Mouse (Mus musculus): ENCODE measurements around the gene Rtl8b. TPM values are rescaled to one million over a fixed set of nuclear protein-coding genes. Genes with fewer than 3 reads are reported as not detected.
"Not testable (repeated sequence)": the region's sequence is repeated elsewhere in the genome, so short reads cannot be mapped to it uniquely, and the experiment has no call there.

Rtl8b gene
- polyA plus RNA-seq (2016; fragmentation: Nextera tagmentation; extraction: Ambion mirVana) = 114 and 123 TPM in 2 replicates

GRCm38 (mm10) chrX:53670294-53670693 lies at the start of gene Rtl8b:
Rtl8b (minus strand) TSS chrX:53670408.
- no peak within 1 kb of the TSS for H3K27ac ChIP-seq
- no peaks in the 10 kb centered on the region for H3K9me3 ChIP-seq
- 0 out of 2 replicates have a peak within 1 kb of the TSS, but pooled peaks have one; percentile 11 for H3K4me3 ChIP-seq
- no peaks in the 10 kb centered on the region for H3K27me3 ChIP-seq (replicated peaks)
- H3K4me1 ChIP-seq = no peaks in the 10 kb centered on the region
- peak; percentile 94 for ATAC-seq (ENCODE audit: low FRiP score, low read depth)
- 20% methylated on average over 13 of the region's 15 CpGs for WGBS
- H3K36me3 ChIP-seq = no peaks in the 10 kb centered on the region
- no peak within 1 kb of the TSS for H3K9ac ChIP-seq
- peak within 1 kb of the TSS; percentile 45 for H3K4me2 ChIP-seq (replicated peaks)

- Histone ChIP-seq H3K9ac (0 out of 2 replicates have a peak overlapping the region, but pooled peaks have one; percentile 51), H3K9me3 (no peaks in the 10 kb centered on the region), H3K4me1 (no peaks in the 10 kb centered on the region), H3K27ac (no peak overlapping the region), H3K27me3 (replicated peaks) (no peaks in the 10 kb centered on the region), H3K36me3 (no peaks in the 10 kb centered on the region), H3K4me3 (peak overlapping the region; percentile 23), H3K4me2 (replicated peaks) (peak overlapping the region; percentile 58)
- peak; percentile 87 for ATAC-seq (ENCODE audit: low FRiP score, low read depth)
- WGBS = 17% methylated on average over 49 of the region's 49 CpGs
Measured at GRCm38 (mm10) chrX:53716323-53717182, 46.3 kb upstream of the Rtl8b start.

GRCm38 (mm10) chrX:53715942-53716322 lies 45.7 kb upstream of the Rtl8b start:
- 53% methylated on average over 2 of the region's 2 CpGs for WGBS
- ATAC-seq (ENCODE audit: low FRiP score, low read depth) = peak; percentile 45; the same call in 1 of the 2 replicates
- Histone ChIP-seq H3K36me3 (no peaks in the 10 kb centered on the region), H3K4me3 (peak overlapping the region; percentile 23; the same call in 1 of the 2 replicates), H3K9me3 (no peaks in the 10 kb centered on the region), H3K27ac (no peak overlapping the region), H3K27me3 (replicated peaks) (no peaks in the 10 kb centered on the region), H3K9ac (no peak overlapping the region), H3K4me1 (no peaks in the 10 kb centered on the region), H3K4me2 (replicated peaks) (peak overlapping the region; percentile 58)

GRCm38 (mm10) chrX:53702673-53703072 lies 32.5 kb upstream of the Rtl8b start:
- Histone ChIP-seq H3K27me3 (replicated peaks) (no peaks in the 10 kb centered on the region), H3K36me3 (no peaks in the 10 kb centered on the region)
- ATAC-seq (ENCODE audit: low FRiP score, low read depth) = no peak

GRCm38 (mm10) chrX:53699225-53699624 lies 29.0 kb upstream of the Rtl8b start:
- H3K36me3 ChIP-seq = no peaks in the 10 kb centered on the region
- ATAC-seq (ENCODE audit: low FRiP score, low read depth) = no peak
- WGBS = 89% methylated on average over 2 of the region's 2 CpGs

More at GRCm38 (mm10) chrX:53702673-53703072, 32.5 kb upstream of the Rtl8b start:
- H3K27ac ChIP-seq = no peak overlapping the region
- H3K4me1 ChIP-seq = no peaks in the 10 kb centered on the region
- H3K4me2 ChIP-seq (replicated peaks) = no peak overlapping the region
- no peak overlapping the region for H3K9ac ChIP-seq
- WGBS = 70% methylated on average over 3 of the region's 3 CpGs
- H3K9me3 ChIP-seq = no peaks in the 10 kb centered on the region
- no peak overlapping the region for H3K4me3 ChIP-seq

DNA sequence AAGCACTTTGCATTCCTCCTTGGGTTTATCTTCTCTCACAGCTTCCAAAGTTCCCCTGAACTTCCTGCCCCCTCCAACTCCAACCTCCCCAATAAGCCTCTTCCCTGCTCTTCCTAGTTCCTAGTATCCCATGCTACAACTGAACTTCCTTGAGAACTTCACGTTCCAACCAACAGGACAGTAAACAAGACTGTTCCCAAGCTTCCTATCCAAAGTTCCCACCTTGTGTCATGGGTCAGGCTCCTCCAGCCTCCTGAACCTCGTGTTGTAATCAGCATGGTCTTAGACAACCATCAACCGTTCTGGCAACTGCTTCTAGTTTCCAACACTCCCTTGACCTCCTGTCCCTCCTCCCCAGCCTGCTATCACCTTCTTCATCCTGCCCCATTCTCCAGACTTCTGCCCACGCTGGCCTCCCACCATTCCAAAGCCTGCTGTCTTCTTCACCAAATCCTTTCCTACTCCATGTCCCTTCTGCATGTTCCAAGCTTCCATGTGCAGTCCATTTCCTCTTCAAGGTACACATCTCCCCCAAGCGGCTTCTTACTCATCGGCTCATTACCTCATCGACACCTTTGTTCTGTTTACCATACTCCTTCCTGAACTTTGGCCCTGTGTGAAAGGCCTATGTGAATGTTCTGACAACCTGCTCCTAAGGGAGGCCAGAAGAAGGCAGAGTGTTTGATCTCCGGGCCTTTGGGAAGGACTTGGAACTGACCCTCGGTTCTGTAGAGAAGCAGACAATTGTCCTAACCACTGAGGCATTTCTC lies 24.0 kb upstream of the Rtl8b start:
- 82% methylated on average over 9 of the region's 9 CpGs for WGBS
- ATAC-seq (ENCODE audit: low FRiP score, low read depth) = no peak
- H3K9me3 ChIP-seq = no peaks in the 10 kb centered on the region
- no peak overlapping the region for H3K4me3 ChIP-seq
- H3K4me1 ChIP-seq = no peaks in the 10 kb centered on the region
- no peak overlapping the region for H3K4me2 ChIP-seq (replicated peaks)
- H3K9ac ChIP-seq = no peak overlapping the region
- no peaks in the 10 kb centered on the region for H3K36me3 ChIP-seq
- H3K27me3 ChIP-seq (replicated peaks) = no peaks in the 10 kb centered on the region
- H3K27ac ChIP-seq = no peak overlapping the region

More at GRCm38 (mm10) chrX:53699225-53699624, 29.0 kb upstream of the Rtl8b start:
- Histone ChIP-seq H3K27me3 (replicated peaks) (no peaks in the 10 kb centered on the region), H3K9me3 (no peaks in the 10 kb centered on the region), H3K27ac (no peak overlapping the region), H3K4me3 (no peak overlapping the region), H3K4me2 (replicated peaks) (no peak overlapping the region), H3K4me1 (no peaks in the 10 kb centered on the region), H3K9ac (no peak overlapping the region)

DNA sequence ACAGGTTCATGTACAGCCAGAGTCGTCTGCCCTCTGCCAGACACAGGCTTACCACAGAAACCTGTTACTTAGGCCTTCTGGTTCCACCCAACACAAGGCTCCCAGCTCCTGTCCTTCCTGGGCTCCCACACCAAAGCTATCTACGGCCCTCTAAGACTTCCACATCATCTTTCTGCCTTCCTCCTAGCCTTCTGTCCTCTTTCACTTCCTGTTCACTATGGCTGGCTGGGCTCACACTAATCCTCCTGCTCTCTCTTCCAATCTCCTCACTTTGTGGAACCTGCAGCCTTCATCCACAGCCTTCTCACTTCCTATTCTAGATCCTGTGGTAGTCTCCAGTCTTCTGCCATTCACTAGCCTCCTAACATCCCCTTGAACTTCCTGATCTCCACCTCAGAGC lies 22.9 kb upstream of the Rtl8b start:
- Histone ChIP-seq H3K27ac (no peak overlapping the region), H3K9ac (no peak overlapping the region), H3K36me3 (no peaks in the 10 kb centered on the region), H3K4me1 (no peaks in the 10 kb centered on the region), H3K9me3 (no peaks in the 10 kb centered on the region), H3K4me2 (replicated peaks) (no peak overlapping the region), H3K27me3 (replicated peaks) (no peaks in the 10 kb centered on the region), H3K4me3 (no peak overlapping the region)
- WGBS = 71% methylated on average over 2 of the region's 2 CpGs
- ATAC-seq (ENCODE audit: low FRiP score, low read depth) = no peak

DNA sequence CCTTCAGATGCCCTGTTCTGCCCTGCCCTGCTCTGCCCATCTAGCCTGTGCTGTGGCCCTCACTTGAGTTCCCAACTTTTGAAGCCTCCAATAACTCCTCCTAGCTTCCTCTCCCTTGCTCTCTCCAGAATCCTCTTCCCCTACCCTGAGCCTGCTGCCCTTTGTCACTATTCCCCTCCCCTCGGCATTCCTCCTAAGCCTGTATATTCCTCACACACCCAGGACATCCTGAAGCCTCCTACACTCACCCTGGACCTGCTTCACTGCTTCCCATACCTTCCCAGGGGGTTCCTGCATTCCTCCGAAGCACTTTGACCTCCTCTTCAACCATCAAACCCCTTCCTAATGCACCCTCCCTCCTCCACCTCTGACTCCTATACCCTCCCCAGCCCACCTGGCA lies 21.9 kb upstream of the Rtl8b start:
- Histone ChIP-seq H3K9ac (no peak overlapping the region), H3K36me3 (no peaks in the 10 kb centered on the region), H3K4me3 (no peak overlapping the region), H3K4me1 (no peaks in the 10 kb centered on the region), H3K27ac (no peak overlapping the region), H3K4me2 (replicated peaks) (no peak overlapping the region), H3K9me3 (no peaks in the 10 kb centered on the region), H3K27me3 (replicated peaks) (no peaks in the 10 kb centered on the region)
- ATAC-seq (ENCODE audit: low FRiP score, low read depth) = no peak
- 66% methylated on average over 2 of the region's 2 CpGs for WGBS

GRCm38 (mm10) chrX:53684676-53685075 lies 14.5 kb upstream of the Rtl8b start:
- not testable (repeated sequence) for H3K36me3 ChIP-seq; H3K9ac ChIP-seq; H3K4me2 ChIP-seq (replicated peaks); ATAC-seq (ENCODE audit: low FRiP score, low read depth); H3K27me3 ChIP-seq (replicated peaks); H3K9me3 ChIP-seq; H3K4me3 ChIP-seq; H3K27ac ChIP-seq; H3K4me1 ChIP-seq
- WGBS = 85% methylated on average over 2 of the region's 4 CpGs

- H3K27ac ChIP-seq; H3K4me3 ChIP-seq; ATAC-seq (ENCODE audit: low FRiP score, low read depth); H3K9ac ChIP-seq; H3K36me3 ChIP-seq; H3K4me2 ChIP-seq (replicated peaks); H3K9me3 ChIP-seq; H3K27me3 ChIP-seq (replicated peaks); H3K4me1 ChIP-seq: not testable (repeated sequence)
- WGBS = 73% methylated on average over 3 of the region's 3 CpGs
Measured at GRCm38 (mm10) chrX:53682650-53683049, 12.4 kb upstream of the Rtl8b start.

GRCm38 (mm10) chrX:53676943-53677342 lies 6.7 kb upstream of the Rtl8b start:
- 5% methylated on average over 1 of the region's 2 CpGs for WGBS
- not testable (repeated sequence) for H3K9me3 ChIP-seq; H3K4me3 ChIP-seq; H3K4me2 ChIP-seq (replicated peaks); H3K27me3 ChIP-seq (replicated peaks); H3K36me3 ChIP-seq; H3K27ac ChIP-seq; H3K4me1 ChIP-seq; H3K9ac ChIP-seq; ATAC-seq (ENCODE audit: low FRiP score, low read depth)

DNA sequence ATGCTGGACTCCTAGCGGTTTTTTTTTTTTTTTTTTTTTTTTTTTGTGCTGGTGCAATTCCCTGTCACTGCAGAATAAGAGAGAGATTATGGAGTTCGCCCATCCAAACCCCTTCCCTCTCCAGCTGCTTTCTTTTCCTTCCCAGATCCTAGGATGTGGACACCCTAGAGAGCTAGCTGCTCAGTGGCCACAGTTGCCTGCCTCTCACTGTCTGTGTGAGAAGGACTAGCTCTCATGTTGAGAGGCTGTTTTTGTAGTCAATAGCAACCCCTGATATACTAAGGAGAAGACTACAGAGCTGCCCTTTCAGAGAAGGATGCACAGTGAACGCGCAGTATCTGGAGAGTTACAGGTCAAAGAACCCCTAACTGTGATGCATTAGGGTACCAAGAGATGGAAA lies 488 bp upstream of the Rtl8b start:
- H3K27ac ChIP-seq = not testable (repeated sequence)

More for the DNA sequence above, 488 bp upstream of the Rtl8b start:
- peak; percentile 54 for ATAC-seq (ENCODE audit: low FRiP score, low read depth)
- not testable (repeated sequence) for H3K4me1 ChIP-seq; H3K9ac ChIP-seq; H3K9me3 ChIP-seq; H3K27me3 ChIP-seq (replicated peaks); H3K4me3 ChIP-seq; H3K36me3 ChIP-seq
- peak overlapping the region; percentile 40 for H3K4me2 ChIP-seq (replicated peaks)
- 18% methylated on average over 4 of the region's 4 CpGs for WGBS
